Mouse (Mus musculus) ES-E14 (cell line): ENCODE data around the gene Fam120a.

ENCODE experiments used
- MAFK ChIP-seq: IDR thresholded peaks from 2 replicates; pipeline ENCODE4 v1.6.1; 2014; ENCODE audit warnings: mild to moderate bottlenecking, low read depth, low read length, inconsistent platforms; ENCODE audit not compliant: insufficient read depth
- ZC3H11A ChIP-seq: IDR thresholded peaks from 2 replicates; pipeline ENCODE4 v1.6.1; 2012; ENCODE audit warnings: low read depth, mild to moderate bottlenecking, inconsistent platforms, low read length, borderline replicate concordance

DNA sequence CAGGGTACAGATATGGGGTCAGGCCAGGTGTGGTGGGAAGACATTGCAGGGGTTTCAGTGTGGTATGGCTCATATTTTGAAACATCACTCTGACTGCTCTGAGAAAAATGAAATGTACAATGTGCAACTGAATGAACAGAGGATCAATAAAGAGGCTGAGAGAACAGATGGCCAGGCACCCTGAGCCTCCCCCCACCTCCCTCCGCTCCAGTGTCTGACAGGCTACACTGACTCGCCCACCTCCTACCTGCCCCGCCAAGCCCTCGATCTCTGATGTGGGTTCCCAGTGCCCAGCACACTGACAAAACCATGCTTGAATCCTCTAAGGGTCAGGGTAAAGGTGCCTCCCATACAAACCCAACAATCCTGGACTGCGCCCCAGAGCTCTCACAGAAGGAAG is 36.6 kb downstream of the Fam120a start:
- TF ChIP-seq MAFK, result no peak
- TF ChIP-seq ZC3H11A, result no peak
